Mouse (Mus musculus) heart, embryonic 11.5 days (tissue): ENCODE measurements around the gene Hspb7. TPM values are rescaled to one million over a fixed set of nuclear protein-coding genes. Genes with fewer than 3 reads are reported as not detected.

Experiments used
- ATAC-seq: fragments of 200-750 bp; cut with Nextera tagmentation; replicated peaks from 2 replicates; pipeline ENCODE4 v1.8.0; 2017; ENCODE audit warnings: moderate library complexity; ENCODE audit not compliant: insufficient number of reproducible peaks, low FRiP score, low TSS enrichment
- H3K27ac ChIP-seq: fragments of 300-500 bp; sonication (generic); 2 replicates; pipeline ENCODE4 v1.5.1; 2014; ENCODE audit warnings: mild to moderate bottlenecking, low read depth, low read length
- H3K27me3 ChIP-seq: fragments of 300-500 bp; sonication (generic); 2 replicates; pipeline ENCODE4 v1.6.1; 2014; ENCODE audit warnings: mild to moderate bottlenecking, low read length, mixed read lengths; ENCODE audit not compliant: control insufficient read depth, insufficient read depth
- H3K36me3 ChIP-seq: fragments of 300-500 bp; sonication (generic); 2 replicates; pipeline ENCODE4 v1.6.1; 2014; ENCODE audit warnings: mild to moderate bottlenecking, low read length, moderate library complexity, mixed read lengths; ENCODE audit not compliant: control insufficient read depth, insufficient read depth
- H3K4me1 ChIP-seq: fragments of 300-500 bp; sonication (generic); 2 replicates; pipeline ENCODE4 v1.6.1; 2014; ENCODE audit warnings: low read length; ENCODE audit not compliant: control insufficient read depth, insufficient read depth
- H3K4me2 ChIP-seq: fragments of 300-500 bp; sonication (generic); 2 replicates; pipeline ENCODE4 v1.6.1; 2014; ENCODE audit warnings: mild to moderate bottlenecking, moderate library complexity
- H3K4me3 ChIP-seq: fragments of 300-500 bp; sonication (generic); 2 replicates; pipeline ENCODE4 v1.5.1; 2014; ENCODE audit warnings: low read depth, low read length
- H3K9ac ChIP-seq: fragments of 300-500 bp; sonication (generic); 2 replicates; pipeline ENCODE4 v1.6.1; 2014; ENCODE audit warnings: mild to moderate bottlenecking, low read depth, low read length, moderate library complexity
- H3K9me3 ChIP-seq: fragments of 300-500 bp; sonication (generic); replicated peaks from 2 replicates; pipeline ENCODE4 v1.6.1; 2016; ENCODE audit warnings: low read length; ENCODE audit not compliant: control insufficient read depth
- WGBS: fragments of 180-500 bp; shearing (Covaris S2); extraction: QIAGEN DNeasy Blood & Tissue Kit; methylation state at CpG from one replicate; pipeline ENCODE4 v1.1.7; 2014; ENCODE audit not compliant: insufficient replicate concordance; 5-methylcytosine and 5-hydroxymethylcytosine counted together
- polyA plus RNA-seq: library from polyadenylated mRNA; unstranded; fragments of >200 nt; fragmentation: Nextera tagmentation; extraction: Ambion mirVana; gene quantifications from 2 replicates; pipeline ENCODE4 v1.2.1, GENCODE M21; 2014

Hspb7 gene
- polyA plus RNA-seq, 1 experiment from 2014 or later: 275 TPM

DNA sequence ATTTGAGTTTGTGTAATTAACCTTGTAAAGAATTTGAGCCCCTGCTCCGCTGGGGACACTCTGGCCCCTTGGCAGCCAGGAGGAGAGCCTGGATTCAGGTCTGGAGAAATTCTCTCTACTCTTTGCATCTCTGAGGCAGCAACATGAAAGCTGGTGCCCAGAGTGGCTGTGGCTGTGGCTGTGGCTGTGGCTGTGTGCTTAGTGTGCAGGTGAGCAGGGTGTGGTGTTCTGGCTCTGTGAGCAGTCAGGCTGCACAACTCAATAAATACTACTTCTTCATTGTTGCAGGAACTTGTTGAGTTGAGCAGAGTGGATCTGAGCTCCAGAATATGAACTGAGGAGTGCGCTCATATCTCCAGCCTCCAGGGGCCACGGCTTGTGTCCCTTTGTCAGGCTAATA lies 38.3 kb downstream of the Hspb7 start:
- H3K4me3 ChIP-seq: no peak overlapping the region
- no peak overlapping the region; the same call in 1 of the 2 replicates for H3K4me2 ChIP-seq
- no peak overlapping the region; the same call in 1 of the 2 replicates for H3K27ac ChIP-seq
- 80% methylated on average over 3 of the region's 3 CpGs for whole genome bisulfite sequencing
- H3K36me3 ChIP-seq: peaks cover 11% of the 10 kb centered on the region; the same call in 1 of the 2 replicates
- ATAC-seq: no peak
- H3K9ac ChIP-seq: no peak overlapping the region
- no peaks in the 10 kb centered on the region for H3K9me3 ChIP-seq
- H3K4me1 ChIP-seq: peaks cover 17% of the 10 kb centered on the region
- no peaks in the 10 kb centered on the region for H3K27me3 ChIP-seq

DNA sequence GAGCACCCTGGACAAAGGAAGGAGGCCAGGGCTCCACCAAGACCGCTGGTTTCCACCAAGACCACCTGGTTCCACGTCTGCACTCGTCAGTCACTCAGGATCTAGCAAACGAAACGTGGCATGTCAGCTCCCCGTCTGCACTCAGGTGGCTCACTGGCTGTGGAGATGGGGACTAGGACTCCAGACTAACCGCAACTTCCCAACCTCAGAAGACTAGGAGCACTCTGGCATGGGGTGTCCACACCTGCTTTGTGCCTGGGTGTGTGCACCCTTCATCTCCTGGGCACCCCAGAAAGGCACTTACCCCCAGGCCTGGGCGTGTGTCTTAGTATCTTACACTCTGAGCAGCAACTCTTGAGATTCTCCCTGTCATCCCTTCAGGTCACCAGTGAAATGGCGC lies 39.2 kb downstream of the Hspb7 start:
- no peak overlapping the region for H3K27ac ChIP-seq
- no peak overlapping the region for H3K9ac ChIP-seq
- no peaks in the 10 kb centered on the region for H3K9me3 ChIP-seq
- no peak overlapping the region for H3K4me3 ChIP-seq
- peaks cover 18% of the 10 kb centered on the region for H3K36me3 ChIP-seq
- H3K27me3 ChIP-seq: no peaks in the 10 kb centered on the region
- ATAC-seq: no peak
- no peak overlapping the region for H3K4me2 ChIP-seq
- WGBS: 85% methylated on average over 9 of the region's 9 CpGs
- peaks cover 14% of the 10 kb centered on the region for H3K4me1 ChIP-seq

DNA sequence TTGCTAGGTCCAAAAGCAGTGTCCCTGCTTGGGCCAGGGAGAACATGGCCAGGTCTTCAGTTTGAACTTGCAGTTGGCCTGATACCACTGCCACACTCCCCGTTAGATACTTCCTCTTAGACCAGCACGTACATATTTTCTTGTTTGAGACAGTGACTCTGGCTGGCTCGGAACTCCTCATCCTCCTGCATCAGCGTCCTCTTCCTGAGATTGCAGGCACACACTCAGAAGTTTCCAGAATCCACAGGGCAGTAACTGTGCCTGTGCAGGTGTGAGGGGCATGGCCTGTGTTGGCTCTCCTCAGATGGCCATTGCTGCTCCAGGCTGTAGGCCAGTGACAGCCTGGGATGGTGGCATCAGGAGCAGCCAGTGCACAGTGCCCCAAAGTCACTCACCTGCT lies 39.9 kb downstream of the Hspb7 start:
- Histone ChIP-seq H3K36me3 (peaks cover 26% of the 10 kb centered on the region), H3K4me1 (peaks cover 13% of the 10 kb centered on the region)
- ATAC-seq: no peak

DNA sequence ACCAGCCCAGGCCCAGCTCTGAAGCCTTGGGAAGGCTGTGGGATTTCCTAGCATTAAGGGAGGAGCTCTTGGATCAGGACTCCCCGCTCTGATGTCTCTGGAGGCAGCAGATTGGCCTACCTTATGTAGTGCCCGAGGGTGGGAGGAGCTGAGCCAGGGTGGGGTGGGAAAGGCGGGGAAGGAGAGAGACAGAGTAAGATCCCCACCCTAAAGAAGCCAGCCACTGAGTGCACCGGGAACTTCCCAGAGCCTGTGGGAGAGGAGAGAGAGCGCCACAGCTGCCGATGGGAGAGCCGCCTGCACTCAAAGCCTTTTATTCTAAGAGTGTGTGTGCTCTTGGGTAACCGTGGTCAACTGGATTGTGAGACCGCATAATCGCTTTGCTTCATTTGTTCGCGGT lies 40.5 kb downstream of the Hspb7 start:
- H3K4me1 ChIP-seq: peaks cover 13% of the 10 kb centered on the region
- WGBS: 73% methylated on average over 12 of the region's 12 CpGs
- peaks cover 28% of the 10 kb centered on the region for H3K36me3 ChIP-seq
- H3K4me3 ChIP-seq: no peak overlapping the region
- H3K9ac ChIP-seq: no peak overlapping the region
- H3K27me3 ChIP-seq: no peaks in the 10 kb centered on the region
- no peak overlapping the region for H3K27ac ChIP-seq
- ATAC-seq: no peak
- H3K9me3 ChIP-seq: no peaks in the 10 kb centered on the region
- no peak overlapping the region for H3K4me2 ChIP-seq

More for the DNA sequence above, 39.9 kb downstream of the Hspb7 start:
- 84% methylated on average over 4 of the region's 4 CpGs for WGBS
- Histone ChIP-seq H3K27me3 (no peaks in the 10 kb centered on the region), H3K9me3 (no peaks in the 10 kb centered on the region), H3K4me2 (no peak overlapping the region), H3K27ac (no peak overlapping the region), H3K9ac (no peak overlapping the region), H3K4me3 (no peak overlapping the region)

DNA sequence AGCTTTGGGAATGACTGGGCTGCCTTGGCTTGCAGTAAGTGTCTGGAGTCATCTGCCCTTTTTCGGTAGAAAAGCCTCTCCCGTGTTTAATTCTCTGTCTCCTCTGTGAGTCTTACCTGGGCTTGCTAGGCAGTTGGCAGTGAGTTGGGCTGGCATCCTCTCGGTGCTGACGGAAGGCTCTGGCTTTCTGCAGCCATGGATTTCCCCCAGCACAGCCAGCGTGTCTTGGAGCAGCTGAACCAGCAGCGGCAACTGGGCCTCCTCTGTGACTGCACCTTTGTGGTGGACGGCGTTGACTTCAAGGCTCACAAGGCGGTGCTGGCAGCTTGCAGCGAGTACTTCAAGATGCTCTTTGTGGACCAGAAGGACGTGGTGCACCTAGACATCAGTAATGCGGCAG lies 41.0 kb downstream of the Hspb7 start:
- Histone ChIP-seq H3K4me2 (no peak overlapping the region), H3K4me3 (no peak overlapping the region), H3K36me3 (peaks cover 28% of the 10 kb centered on the region), H3K27ac (no peak overlapping the region), H3K27me3 (no peaks in the 10 kb centered on the region), H3K9me3 (no peaks in the 10 kb centered on the region), H3K4me1 (peaks cover 13% of the 10 kb centered on the region), H3K9ac (no peak overlapping the region)
- 91% methylated on average over 12 of the region's 12 CpGs for WGBS
- no peak for ATAC-seq

DNA sequence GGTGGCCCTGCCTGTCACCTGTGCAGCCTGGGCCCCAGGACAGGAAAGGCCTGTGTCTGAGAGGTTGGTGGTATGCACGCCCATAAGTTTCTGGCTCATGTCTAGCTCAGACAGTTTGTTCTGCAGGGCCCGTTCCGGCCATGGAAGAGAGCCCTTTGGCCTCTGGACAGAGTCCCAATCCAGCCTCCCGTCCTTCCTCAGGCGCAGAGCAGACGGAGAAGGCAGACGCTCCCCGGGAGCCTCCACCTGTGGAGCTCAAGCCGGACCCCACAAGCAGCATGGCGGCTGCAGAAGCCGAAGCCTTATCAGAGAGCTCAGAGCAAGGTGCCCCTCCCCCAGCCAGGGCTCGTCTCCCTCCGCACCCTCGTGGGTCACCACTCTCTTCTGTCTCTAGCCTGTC lies 42.9 kb downstream of the Hspb7 start:
- no peaks in the 10 kb centered on the region for H3K27me3 ChIP-seq
- H3K4me1 ChIP-seq: peaks cover 5% of the 10 kb centered on the region
- peaks cover 36% of the 10 kb centered on the region for H3K36me3 ChIP-seq
- no peak for ATAC-seq
- H3K4me3 ChIP-seq: no peak overlapping the region
- H3K27ac ChIP-seq: no peak overlapping the region
- no peak overlapping the region for H3K9ac ChIP-seq
- H3K4me2 ChIP-seq: no peak overlapping the region
- H3K9me3 ChIP-seq: no peaks in the 10 kb centered on the region
- WGBS: 59% methylated on average over 14 of the region's 14 CpGs

DNA sequence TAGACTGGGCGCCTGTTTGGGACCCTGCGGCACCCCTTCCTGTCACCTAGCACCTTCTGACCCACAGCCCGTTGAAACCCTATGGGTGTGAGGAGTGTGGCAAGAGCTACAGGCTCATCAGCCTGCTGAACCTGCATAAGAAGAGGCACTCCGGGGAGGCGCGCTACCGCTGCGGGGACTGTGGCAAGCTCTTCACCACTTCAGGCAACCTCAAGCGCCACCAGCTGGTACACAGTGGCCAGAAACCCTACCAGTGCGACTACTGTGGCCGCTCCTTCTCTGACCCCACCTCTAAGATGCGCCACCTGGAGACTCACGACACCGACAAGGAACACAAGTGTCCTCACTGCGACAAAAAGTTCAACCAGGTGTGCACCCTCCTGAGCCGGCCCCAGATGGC lies 44.1 kb downstream of the Hspb7 start:
- no peaks in the 10 kb centered on the region for H3K9me3 ChIP-seq
- 69% methylated on average over 16 of the region's 16 CpGs for WGBS
- no peak overlapping the region for H3K4me2 ChIP-seq
- H3K27me3 ChIP-seq: no peaks in the 10 kb centered on the region
- no peak overlapping the region for H3K27ac ChIP-seq
- peaks cover 44% of the 10 kb centered on the region for H3K36me3 ChIP-seq
- H3K4me1 ChIP-seq: no peaks in the 10 kb centered on the region; the same call in 1 of the 2 replicates
- no peak overlapping the region for H3K4me3 ChIP-seq
- ATAC-seq: no peak
- no peak overlapping the region for H3K9ac ChIP-seq

DNA sequence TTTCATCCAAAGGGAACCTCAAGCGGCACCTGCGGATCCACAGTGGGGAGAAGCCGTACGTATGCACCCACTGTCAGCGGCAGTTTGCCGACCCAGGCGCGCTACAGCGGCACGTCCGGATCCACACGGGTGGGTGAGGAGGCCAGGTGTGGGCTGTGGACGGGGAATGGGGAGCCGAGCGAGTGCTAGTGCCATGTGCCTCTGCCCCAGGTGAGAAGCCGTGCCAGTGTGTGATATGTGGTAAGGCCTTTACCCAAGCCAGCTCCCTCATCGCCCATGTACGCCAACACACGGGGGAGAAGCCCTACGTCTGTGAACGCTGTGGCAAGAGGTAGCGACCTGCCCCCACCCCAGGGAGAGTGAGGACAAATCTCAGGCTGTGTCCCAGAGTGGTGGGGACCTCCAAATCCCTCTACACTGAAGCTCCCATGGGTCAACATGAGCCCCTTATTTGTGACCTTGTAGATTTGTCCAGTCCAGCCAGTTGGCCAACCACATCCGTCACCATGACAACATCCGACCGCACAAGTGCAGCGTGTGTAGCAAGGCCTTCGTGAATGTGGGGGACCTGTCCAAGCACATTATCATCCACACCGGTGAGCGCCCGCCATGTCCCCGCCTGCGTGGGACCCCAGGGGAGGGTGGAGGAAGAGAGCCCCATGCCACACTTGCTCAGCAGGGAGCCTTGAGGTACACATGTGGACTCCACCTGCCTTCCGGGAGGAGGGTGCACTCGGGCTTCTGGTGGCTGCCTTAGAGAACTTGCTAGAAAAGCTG lies 45.1 kb downstream of the Hspb7 start:
- Histone ChIP-seq H3K27me3 (no peaks in the 10 kb centered on the region), H3K4me1 (no peaks in the 10 kb centered on the region), H3K4me2 (no peak overlapping the region), H3K27ac (no peak overlapping the region), H3K36me3 (peaks cover 45% of the 10 kb centered on the region), H3K4me3 (no peak overlapping the region), H3K9ac (no peak overlapping the region), H3K9me3 (no peaks in the 10 kb centered on the region)
- 93% methylated on average over 34 of the region's 34 CpGs for WGBS
- ATAC-seq: no peak

DNA sequence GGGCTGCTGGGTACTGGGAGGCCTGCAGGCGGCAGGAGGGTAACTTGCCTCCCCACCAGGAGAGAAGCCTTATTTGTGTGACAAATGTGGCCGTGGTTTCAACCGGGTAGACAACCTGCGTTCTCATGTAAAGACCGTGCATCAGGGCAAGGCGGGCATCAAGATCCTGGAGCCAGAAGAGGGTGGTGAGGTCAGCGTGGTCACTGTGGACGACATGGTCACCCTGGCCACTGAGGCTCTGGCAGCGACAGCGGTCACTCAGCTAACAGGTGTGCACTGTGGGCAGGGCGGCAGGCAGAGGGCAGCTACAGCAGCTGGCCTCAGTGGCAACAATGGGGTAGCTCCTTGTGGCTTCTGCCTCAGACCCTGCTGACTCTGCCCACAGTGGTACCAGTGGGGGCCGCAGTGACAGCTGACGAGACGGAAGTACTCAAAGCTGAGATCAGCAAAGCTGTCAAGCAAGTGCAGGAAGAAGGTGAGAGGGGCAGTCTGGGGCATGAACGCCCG lies 45.8 kb downstream of the Hspb7 start:
- no peak for ATAC-seq
- Histone ChIP-seq H3K9ac (no peak overlapping the region), H3K27me3 (no peaks in the 10 kb centered on the region), H3K36me3 (peaks cover 48% of the 10 kb centered on the region), H3K27ac (no peak overlapping the region), H3K4me1 (no peaks in the 10 kb centered on the region), H3K4me3 (no peak overlapping the region), H3K4me2 (no peak overlapping the region), H3K9me3 (no peaks in the 10 kb centered on the region)
- WGBS: 85% methylated on average over 16 of the region's 16 CpGs
